Comparison of ENCODE assay signal across 14 mouse cellular contexts in the genomic region with DNA sequence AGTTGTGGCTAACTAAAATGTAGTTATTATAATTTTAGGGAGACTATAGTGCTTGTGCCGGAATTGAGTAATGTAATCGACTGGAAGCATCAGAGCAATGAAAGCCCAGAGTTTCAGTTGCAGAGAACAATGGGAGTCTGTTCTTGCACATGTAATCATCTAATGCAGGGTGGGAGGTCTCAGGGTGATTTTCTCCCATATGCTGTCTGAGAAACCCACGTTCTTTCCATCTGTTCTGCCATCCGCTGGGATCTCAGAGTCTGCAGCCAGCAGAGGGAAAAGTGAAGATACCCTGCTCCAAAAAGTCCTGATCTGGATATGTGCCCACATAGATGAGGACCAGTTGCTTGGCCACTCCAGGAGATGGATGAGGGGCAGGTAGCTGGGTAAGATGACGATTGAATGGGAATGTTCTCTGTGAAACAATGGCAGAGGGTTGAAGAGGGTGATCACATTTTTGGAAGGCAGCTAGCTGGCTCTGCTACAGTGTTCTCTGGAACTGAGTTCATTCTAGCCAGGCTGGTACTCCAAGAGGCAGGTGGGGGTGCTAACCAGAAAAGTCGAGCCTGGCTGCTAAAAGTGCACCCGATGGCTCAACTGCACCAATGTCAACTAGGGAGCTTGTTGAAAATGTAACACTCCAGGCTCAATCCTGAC.
DNase-seq lines count a peak whose midpoint lies in the region; ATAC-seq lines count a peak whose summit lies in the region.
"Had no signal": no experiment of that assay in that cellular context is flagged by ENCODE, and none has a peak within 500 bp of the region (broad histone marks: within the 10 kb centered on the region; RNA-seq: fewer than 3 reads in every experiment).

No protein-coding gene starts in this region.

- no peak overlapping the region for H3K27ac ChIP-seq in forebrain, embryonic 12.5 days
- no peak overlapping the region for H3K27ac ChIP-seq in forebrain, embryonic 10.5 days
- no peak overlapping the region for H3K27ac ChIP-seq in liver, embryonic 12.5 days
- no peak overlapping the region for H3K27ac ChIP-seq in heart, embryonic 12.5 days (ENCODE audit: poor library complexity, severe bottlenecking)
- H3K27ac ChIP-seq: heart, embryonic 13.5 days; neural tube, embryonic 15.5 days had no signal

- no peaks in the 10 kb centered on the region for H3K27me3 ChIP-seq in forebrain, embryonic 12.5 days
- no peaks in the 10 kb centered on the region for H3K27me3 ChIP-seq in forebrain, embryonic 10.5 days (ENCODE audit: poor library complexity, severe bottlenecking)
- H3K27me3 ChIP-seq in liver, embryonic 12.5 days (replicated peaks): no peaks in the 10 kb centered on the region
- H3K27me3 ChIP-seq in heart, embryonic 12.5 days (replicated peaks): no peaks in the 10 kb centered on the region
- H3K27me3 ChIP-seq: heart, embryonic 13.5 days; neural tube, embryonic 15.5 days had no signal

- 0 out of 2 replicates have a peak, but pooled peaks have one; percentile 17 for ATAC-seq in forebrain, embryonic 12.5 days (ENCODE audit: low FRiP score)
- ATAC-seq in liver, embryonic 12.5 days: no peak
- no peak for ATAC-seq in heart, embryonic 12.5 days (ENCODE audit: insufficient number of reproducible peaks, low FRiP score)

- no peaks in the 10 kb centered on the region for H3K9me3 ChIP-seq in forebrain, embryonic 12.5 days
- H3K9me3 ChIP-seq in forebrain, embryonic 10.5 days: no peaks in the 10 kb centered on the region
- H3K9me3 ChIP-seq in liver, embryonic 12.5 days (replicated peaks): no peaks in the 10 kb centered on the region
- no peaks in the 10 kb centered on the region for H3K9me3 ChIP-seq in heart, embryonic 12.5 days (replicated peaks)
- H3K9me3 ChIP-seq: heart, embryonic 13.5 days; neural tube, embryonic 15.5 days had no signal

- whole genome bisulfite sequencing in forebrain, embryonic 12.5 days: 71% methylated on average over 7 of the region's 7 CpGs
- WGBS in forebrain, embryonic 10.5 days: 80% methylated on average over 7 of the region's 7 CpGs
- 63% methylated on average over 7 of the region's 7 CpGs for WGBS in liver, embryonic 12.5 days (ENCODE audit: insufficient replicate concordance)
- WGBS in heart, embryonic 12.5 days: 67% methylated on average over 7 of the region's 7 CpGs

- H3K36me3 ChIP-seq in forebrain, embryonic 12.5 days (replicated peaks): no peaks in the 10 kb centered on the region
- no peaks in the 10 kb centered on the region for H3K36me3 ChIP-seq in forebrain, embryonic 10.5 days (replicated peaks)
- no peaks in the 10 kb centered on the region for H3K36me3 ChIP-seq in liver, embryonic 12.5 days
- H3K36me3 ChIP-seq in heart, embryonic 12.5 days: no peaks in the 10 kb centered on the region
- H3K36me3 ChIP-seq: heart, embryonic 13.5 days; neural tube, embryonic 15.5 days had no signal

- no peak overlapping the region for H3K9ac ChIP-seq in forebrain, embryonic 12.5 days
- H3K9ac ChIP-seq in liver, embryonic 12.5 days: no peak overlapping the region
- H3K9ac ChIP-seq in heart, embryonic 12.5 days: no peak overlapping the region
- H3K9ac ChIP-seq: heart, embryonic 13.5 days; neural tube, embryonic 15.5 days had no signal

- DNase-seq in forebrain, embryonic 10.5 days (ENCODE audit: extremely low spot score, low spot score): no peak
- peak; percentile 13 to 14 for DNase-seq in right cerebral cortex, adult 2 months (ENCODE audit: low spot score in 2 of 2)
- DNase-seq in right cerebral cortex, postnatal 4 days: no peak
- peak; percentile 52 to 83 for DNase-seq in layer of hippocampus, adult 18-20 months (ENCODE audit: low spot score in 2 of 2)
- DNase-seq in testis, postnatal 10 days (ENCODE audit: low spot score): no peak
- DNase-seq: kidney, postnatal 36 days; liver; lung, postnatal 10 days; midbrain, embryonic 14.5 days had no signal

- H3K4me2 ChIP-seq in forebrain, embryonic 12.5 days: no peak overlapping the region
- H3K4me2 ChIP-seq in liver, embryonic 12.5 days: no peak overlapping the region
- no peak overlapping the region for H3K4me2 ChIP-seq in heart, embryonic 12.5 days
- H3K4me2 ChIP-seq: heart, embryonic 13.5 days; neural tube, embryonic 15.5 days had no signal

- H3K4me1 ChIP-seq in forebrain, embryonic 12.5 days: no peaks in the 10 kb centered on the region; the same call in 1 of the 2 replicates
- no peaks in the 10 kb centered on the region for H3K4me1 ChIP-seq in forebrain, embryonic 10.5 days
- H3K4me1 ChIP-seq in liver, embryonic 12.5 days: no peaks in the 10 kb centered on the region
- no peaks in the 10 kb centered on the region for H3K4me1 ChIP-seq in heart, embryonic 12.5 days (replicated peaks)
- H3K4me1 ChIP-seq: heart, embryonic 13.5 days; neural tube, embryonic 15.5 days had no signal

- no peak overlapping the region for H3K4me3 ChIP-seq in forebrain, embryonic 12.5 days (replicated peaks)
- no peak overlapping the region for H3K4me3 ChIP-seq in forebrain, embryonic 10.5 days
- no peak overlapping the region for H3K4me3 ChIP-seq in liver, embryonic 12.5 days
- H3K4me3 ChIP-seq in heart, embryonic 12.5 days: no peak overlapping the region
- H3K4me3 ChIP-seq: heart, embryonic 13.5 days; neural tube, embryonic 15.5 days had no signal

Comparison
In these comparisons a context has a peak if more than half of its experiments do, and no peak if none do; other contexts are left out.
1. DNase-seq: peak in right cerebral cortex, adult 2 months (2 of 2) and layer of hippocampus, adult 18-20 months (2 of 2); none in forebrain, embryonic 10.5 days (single experiment), right cerebral cortex, postnatal 4 days (single experiment) and testis, postnatal 10 days (single experiment).